Mouse (Mus musculus) cerebellum, adult 2 months (tissue): Measurements from ENCODE around the gene Syt2.

Source experiments
- CTCF ChIP-seq: fragments of 200-500 bp; IDR thresholded peaks from 2 replicates; pipeline ENCODE4 v1.5.1; 2011; ENCODE audit warnings: low read depth, mild to moderate bottlenecking, control low read depth, low read length, moderate library complexity, borderline replicate concordance; ENCODE audit not compliant: insufficient read depth
- POLR2A ChIP-seq: fragments of 200-500 bp; IDR thresholded peaks from 2 replicates; pipeline ENCODE4 v1.6.1; 2011; ENCODE audit warnings: low read length, control low read depth, borderline replicate concordance; ENCODE audit not compliant: insufficient read depth

DNA sequence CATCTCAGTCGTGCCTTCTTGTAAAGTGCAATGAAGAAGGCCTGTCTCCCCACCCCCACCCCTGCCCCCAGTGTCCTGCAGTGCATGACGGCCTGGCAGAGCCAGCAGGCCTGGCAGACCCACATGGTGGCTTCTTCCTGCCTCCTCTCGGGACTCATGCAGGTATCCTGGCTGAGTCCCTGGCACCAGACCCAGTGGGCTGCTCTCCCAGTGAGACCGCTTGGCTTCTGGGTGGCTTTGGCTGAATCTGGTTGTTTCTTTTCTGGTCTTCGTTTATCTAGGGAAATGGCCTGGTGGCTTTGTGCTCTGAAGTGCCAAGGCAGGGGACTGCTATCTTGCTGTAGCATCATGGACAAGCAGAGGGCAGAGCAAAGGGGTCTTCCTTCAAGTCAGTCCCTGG, 68.6 kb downstream of the Syt2 start:
- TF ChIP-seq POLR2A = no peak
- TF ChIP-seq CTCF = no peak
